Mouse (Mus musculus) hindbrain, embryonic 10.5 days (tissue): ENCODE results near the gene Scn3b. TPM values are rescaled to one million over a fixed set of nuclear protein-coding genes. Genes with fewer than 3 reads are reported as not detected.

ENCODE experiments used
- DNase-seq: peaks from one replicate; pipeline ENCODE4 v3.0.0-alpha.2; 2017; ENCODE audit warnings: low spot score
- H3K27ac ChIP-seq: fragments of 300-500 bp; sonication (generic); 2 replicates; pipeline ENCODE4 v1.5.1; 2016; ENCODE audit warnings: mild to moderate bottlenecking, moderate library complexity
- H3K27me3 ChIP-seq: fragments of 300-500 bp; sonication (generic); 2 replicates; pipeline ENCODE4 v1.6.1; 2016; ENCODE audit warnings: mild to moderate bottlenecking; ENCODE audit not compliant: poor library complexity, insufficient read depth, severe bottlenecking
- H3K36me3 ChIP-seq: fragments of 300-500 bp; sonication (generic); 2 replicates; pipeline ENCODE4 v1.6.1; 2016; ENCODE audit warnings: mild to moderate bottlenecking, moderate library complexity
- H3K4me1 ChIP-seq: fragments of 300-500 bp; sonication (generic); replicated peaks from 2 replicates; pipeline ENCODE4 v1.6.1; 2016; ENCODE audit warnings: mild to moderate bottlenecking
- H3K4me3 ChIP-seq: fragments of 300-500 bp; sonication (generic); 2 replicates; pipeline ENCODE4 v1.5.1; 2016; ENCODE audit warnings: mild to moderate bottlenecking, moderate library complexity
- H3K9me3 ChIP-seq: fragments of 300-500 bp; sonication (generic); 2 replicates; pipeline ENCODE4 v1.6.1; 2016; ENCODE audit warnings: mild to moderate bottlenecking, moderate library complexity
- WGBS: fragments of 180-500 bp; shearing (Covaris S2); methylation state at CpG from one replicate; pipeline ENCODE4 v1.1.7; 2016; 5-methylcytosine and 5-hydroxymethylcytosine counted together
- polyA plus RNA-seq: library from polyadenylated mRNA; unstranded; fragments of >200 nt; fragmentation: Nextera tagmentation; extraction: Ambion mirVana; gene quantifications from 2 replicates; pipeline ENCODE4 v1.2.1, GENCODE M21; 2016

Scn3b gene
- polyA plus RNA-seq, 1 experiment from 2014 or later = 12.8 TPM

DNA sequence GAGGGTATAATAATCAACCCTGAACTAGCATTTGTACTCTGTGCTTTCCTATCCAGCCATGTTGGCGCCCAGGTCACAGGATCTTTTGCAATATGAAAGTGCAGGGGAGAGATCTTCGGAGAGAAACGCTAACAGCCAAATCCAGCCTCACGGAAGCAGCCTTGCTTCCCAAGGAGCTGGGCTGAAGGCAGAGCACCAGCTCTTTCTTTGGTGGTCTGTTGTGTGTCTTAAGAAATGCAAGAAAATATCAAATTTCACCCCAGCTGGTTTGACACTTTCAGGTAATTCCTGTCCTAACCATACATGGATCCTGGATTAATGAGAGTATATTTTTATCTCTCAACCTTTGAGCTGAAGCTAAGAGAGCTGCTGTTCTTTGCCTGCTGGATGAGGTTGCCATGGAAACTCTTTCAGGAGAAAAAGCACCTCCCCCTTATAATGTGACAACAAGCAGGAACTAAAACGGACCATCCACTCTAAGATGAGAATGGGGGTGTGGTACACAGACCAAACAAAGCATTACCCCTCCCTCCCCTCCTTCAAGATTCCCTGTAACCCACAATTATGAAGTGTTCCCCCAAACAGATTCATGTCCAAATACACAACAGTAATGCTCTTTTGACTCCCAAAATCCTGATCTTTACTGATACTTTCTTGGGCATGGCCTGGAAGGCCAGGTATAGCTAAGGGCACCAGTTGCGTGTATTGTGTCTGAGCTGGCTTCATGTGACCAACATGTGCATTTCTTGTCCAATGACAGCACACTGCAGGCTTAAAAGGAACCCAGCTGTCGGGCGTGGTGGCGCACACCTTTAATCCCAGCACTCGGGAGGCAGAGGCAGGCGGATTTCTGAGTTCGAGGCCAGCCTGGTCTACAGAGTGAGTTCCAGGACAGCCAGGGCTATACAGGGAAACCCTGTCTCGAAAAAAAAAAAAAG is 26.8 kb upstream of the Scn3b start:
- WGBS = 54% methylated on average over 13 of the region's 13 CpGs
- Histone ChIP-seq H3K36me3 (no peaks in the 10 kb centered on the region), H3K4me3 (peak overlapping the region; percentile 55), H3K9me3 (no peaks in the 10 kb centered on the region), H3K4me1 (peaks cover 24% of the 10 kb centered on the region), H3K27me3 (peaks cover 19% of the 10 kb centered on the region), H3K27ac (peak overlapping the region; percentile 87)
- DNase-seq = peak; percentile 30

DNA sequence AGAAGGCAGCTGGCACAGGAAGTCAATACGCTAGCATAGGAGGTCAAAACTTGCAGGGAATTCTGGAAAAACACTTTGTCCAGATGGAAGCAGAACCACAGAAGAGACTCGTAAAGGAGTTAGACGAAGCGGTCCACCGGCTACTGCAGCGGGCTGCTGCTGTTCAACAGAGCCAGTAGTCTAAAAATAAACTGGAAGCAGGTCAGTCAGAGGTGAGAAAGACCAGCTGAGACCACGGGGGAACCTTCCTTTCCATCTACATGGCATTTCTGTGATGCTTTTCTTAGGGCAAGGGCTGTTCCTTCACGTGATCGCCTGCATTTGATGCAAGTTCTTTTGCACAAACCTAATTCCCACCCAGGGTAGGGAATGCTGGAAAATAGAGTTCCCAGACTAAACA is 23.6 kb upstream of the Scn3b start:
- 77% methylated on average over 9 of the region's 9 CpGs for WGBS

DNA sequence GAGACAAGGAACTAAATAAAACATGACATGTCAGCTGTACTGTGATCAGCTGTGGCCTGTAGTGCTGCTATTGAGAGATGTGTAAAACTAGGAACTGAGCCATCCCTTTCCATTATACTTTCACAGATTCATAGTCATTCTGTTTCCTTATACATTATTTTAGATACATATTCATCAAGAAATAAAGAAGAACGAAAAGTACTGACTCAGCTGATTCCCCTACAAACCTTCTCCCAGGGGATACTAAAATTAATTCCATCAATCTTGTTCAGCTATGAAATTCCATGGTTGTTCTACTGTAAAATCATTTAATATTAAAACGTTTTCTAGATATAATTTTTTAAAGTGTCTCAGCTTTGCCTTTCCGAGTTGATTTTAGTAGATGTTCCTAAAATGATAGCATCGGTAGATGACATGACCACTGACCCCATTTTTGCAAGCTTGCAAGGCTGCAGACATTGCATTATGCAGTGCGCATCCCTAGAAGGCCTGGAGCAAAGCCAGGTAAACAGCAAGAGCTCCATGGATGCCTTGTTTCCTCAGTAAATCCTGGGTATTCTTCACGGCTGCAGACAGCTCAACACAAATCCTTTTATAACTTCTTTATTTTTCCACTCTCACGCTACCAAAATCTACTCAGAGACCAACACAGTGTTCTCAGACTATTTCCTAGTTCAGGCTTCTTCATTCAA is 22.9 kb upstream of the Scn3b start:
- no peaks in the 10 kb centered on the region; the same call in 1 of the 2 replicates for H3K27me3 ChIP-seq
- 89% methylated on average over 7 of the region's 7 CpGs for WGBS
- H3K4me1 ChIP-seq = peaks cover 14% of the 10 kb centered on the region
- H3K9me3 ChIP-seq = no peaks in the 10 kb centered on the region
- H3K4me3 ChIP-seq = no peak overlapping the region
- DNase-seq = no peak
- no peaks in the 10 kb centered on the region for H3K36me3 ChIP-seq
- no peak overlapping the region for H3K27ac ChIP-seq

More for the DNA sequence above, 23.6 kb upstream of the Scn3b start:
- H3K27me3 ChIP-seq = peaks cover 4% of the 10 kb centered on the region
- no peak for DNase-seq
- no peak overlapping the region for H3K4me3 ChIP-seq
- H3K9me3 ChIP-seq = no peaks in the 10 kb centered on the region
- H3K36me3 ChIP-seq = no peaks in the 10 kb centered on the region
- H3K4me1 ChIP-seq = peaks cover 21% of the 10 kb centered on the region
- H3K27ac ChIP-seq = no peak overlapping the region

DNA sequence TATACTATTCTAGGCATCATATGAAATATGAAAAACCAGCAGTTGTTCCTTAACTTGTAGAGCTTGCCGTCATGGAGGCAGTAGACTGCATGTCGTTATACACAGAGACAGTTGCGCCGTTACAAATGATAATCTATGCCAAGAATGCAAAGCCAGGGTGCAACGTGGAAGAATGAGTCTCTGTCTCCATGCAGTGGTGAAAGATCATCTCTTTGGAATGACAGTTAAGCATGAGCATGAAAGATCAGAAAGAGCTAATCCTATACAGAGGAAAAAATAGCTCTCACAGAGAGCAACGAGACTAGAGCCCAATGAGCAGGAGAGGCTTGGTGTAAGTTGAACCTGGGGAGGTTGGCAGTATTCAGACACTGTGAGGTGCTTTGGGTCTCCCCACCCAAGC is 22.3 kb upstream of the Scn3b start:
- Histone ChIP-seq H3K27ac (no peak overlapping the region), H3K27me3 (no peaks in the 10 kb centered on the region), H3K4me3 (no peak overlapping the region), H3K9me3 (no peaks in the 10 kb centered on the region), H3K36me3 (no peaks in the 10 kb centered on the region), H3K4me1 (peaks cover 9% of the 10 kb centered on the region)
- 86% methylated on average over 6 of the region's 6 CpGs for WGBS
- DNase-seq = no peak

DNA sequence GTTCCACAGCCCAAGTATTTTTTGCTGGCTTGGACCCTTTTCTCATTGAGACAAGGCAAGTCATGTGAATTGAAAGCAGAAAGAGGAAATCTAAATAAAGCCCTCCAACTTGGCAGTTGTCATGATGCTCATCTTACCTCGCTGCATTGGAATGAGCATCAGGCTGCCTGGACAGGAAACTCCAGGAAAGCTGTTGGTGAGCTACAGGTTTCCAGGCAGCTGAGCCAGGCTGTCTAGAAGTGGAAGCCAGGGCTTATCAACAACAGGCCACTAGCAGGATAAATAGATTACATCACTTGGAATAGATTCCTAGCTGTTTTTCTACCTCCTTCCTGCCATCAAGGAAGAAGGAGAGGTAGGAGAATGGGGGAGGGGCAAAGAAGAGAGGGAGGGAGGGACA is 19.9 kb upstream of the Scn3b start:
- no peak for DNase-seq
- 81% methylated on average over 1 of the region's 1 CpGs for WGBS
- no peak overlapping the region for H3K27ac ChIP-seq
- H3K4me1 ChIP-seq = no peaks in the 10 kb centered on the region
- no peaks in the 10 kb centered on the region for H3K27me3 ChIP-seq
- H3K9me3 ChIP-seq = no peaks in the 10 kb centered on the region
- H3K4me3 ChIP-seq = no peak overlapping the region
- no peaks in the 10 kb centered on the region for H3K36me3 ChIP-seq

DNA sequence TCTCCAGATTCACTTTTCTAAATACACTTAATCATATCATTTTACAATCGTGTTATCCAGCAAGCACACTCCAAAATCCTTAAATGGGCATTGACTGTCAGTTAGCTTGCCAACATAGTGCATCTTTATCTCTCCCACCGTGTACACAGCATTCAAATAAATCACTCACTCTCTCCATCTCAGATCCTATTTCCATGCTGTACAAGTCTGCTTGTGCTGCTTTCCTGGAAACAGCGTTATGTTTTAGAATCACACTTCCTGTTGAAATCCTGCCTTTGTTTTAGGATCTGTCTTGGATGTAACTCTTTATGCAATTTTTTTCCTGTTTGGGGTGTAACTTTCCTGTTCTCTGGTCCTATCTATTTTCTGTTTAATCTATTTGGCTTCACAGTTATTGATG is 16.6 kb upstream of the Scn3b start:
- no peaks in the 10 kb centered on the region for H3K4me1 ChIP-seq
- no peaks in the 10 kb centered on the region for H3K9me3 ChIP-seq
- 80% methylated on average over 3 of the region's 3 CpGs for WGBS
- H3K27me3 ChIP-seq = no peaks in the 10 kb centered on the region
- no peak overlapping the region for H3K27ac ChIP-seq
- no peak overlapping the region for H3K4me3 ChIP-seq
- no peaks in the 10 kb centered on the region for H3K36me3 ChIP-seq
- DNase-seq = no peak

DNA sequence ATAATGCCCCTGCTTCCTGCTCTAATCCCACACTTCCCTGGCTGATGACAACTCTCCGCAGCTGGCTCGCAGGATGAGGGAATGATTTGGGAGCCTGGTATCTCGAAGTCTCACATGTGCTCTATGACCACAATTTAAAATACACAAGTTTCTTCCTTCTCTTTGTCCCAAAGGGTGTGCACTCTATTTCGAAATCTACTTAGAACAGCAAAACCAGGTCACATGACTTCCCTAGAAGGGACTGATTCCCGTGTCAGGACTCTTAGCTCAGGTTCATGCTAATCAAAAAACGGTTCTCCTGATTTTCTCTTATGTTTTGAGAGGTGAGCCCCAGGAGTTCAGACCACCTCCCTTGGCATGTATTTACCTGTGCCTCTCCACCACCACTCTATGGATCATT is 5.1 kb upstream of the Scn3b start:
- 67% methylated on average over 6 of the region's 6 CpGs for WGBS
- Histone ChIP-seq H3K27me3 (peaks cover 11% of the 10 kb centered on the region), H3K4me1 (peaks cover 13% of the 10 kb centered on the region)

DNA sequence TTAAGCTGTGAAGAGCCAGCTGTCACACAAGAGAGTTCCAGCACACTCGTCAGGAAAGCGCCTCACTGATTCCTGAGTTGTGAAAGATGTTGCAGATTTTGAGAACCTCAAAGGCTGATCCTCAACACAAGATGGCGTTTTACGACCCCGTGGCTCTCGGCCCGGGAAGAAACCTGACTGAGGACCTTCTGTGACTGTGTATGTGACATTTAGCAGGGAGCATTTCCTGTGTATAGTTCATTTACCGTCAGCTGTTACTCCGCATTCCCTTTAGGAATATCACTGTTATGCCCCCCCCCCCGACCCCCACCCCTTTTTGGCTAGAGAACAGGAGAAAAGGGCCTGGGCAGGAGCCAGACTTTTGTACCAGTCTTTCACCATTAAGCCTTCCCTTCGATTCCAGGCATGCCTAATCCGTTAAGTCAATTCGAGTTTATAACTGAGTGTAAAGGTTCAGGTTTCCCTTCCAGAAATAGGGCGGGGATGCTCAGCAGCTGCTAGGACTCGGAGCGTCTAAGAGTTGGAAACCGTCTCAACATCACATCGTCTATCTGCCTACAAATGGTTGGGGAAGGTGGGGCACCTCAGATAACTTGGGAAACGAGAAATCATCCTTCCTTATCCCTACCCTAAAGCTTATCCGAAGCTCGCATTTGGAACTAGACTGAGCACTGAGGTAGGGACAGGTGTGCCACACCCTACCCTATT is 823 bp upstream of the Scn3b start:
- 21% methylated on average over 21 of the region's 21 CpGs for WGBS
- Histone ChIP-seq H3K27ac (no peak overlapping the region), H3K4me3 (peak overlapping the region; percentile 60), H3K9me3 (no peaks in the 10 kb centered on the region), H3K36me3 (no peaks in the 10 kb centered on the region), H3K4me1 (peaks cover 24% of the 10 kb centered on the region), H3K27me3 (peaks cover 24% of the 10 kb centered on the region)
- peak; percentile 12 for DNase-seq

More for the DNA sequence above, 5.1 kb upstream of the Scn3b start:
- no peak for DNase-seq
- no peaks in the 10 kb centered on the region for H3K36me3 ChIP-seq
- H3K9me3 ChIP-seq = no peaks in the 10 kb centered on the region
- no peak overlapping the region for H3K27ac ChIP-seq
- H3K4me3 ChIP-seq = no peak overlapping the region

DNA sequence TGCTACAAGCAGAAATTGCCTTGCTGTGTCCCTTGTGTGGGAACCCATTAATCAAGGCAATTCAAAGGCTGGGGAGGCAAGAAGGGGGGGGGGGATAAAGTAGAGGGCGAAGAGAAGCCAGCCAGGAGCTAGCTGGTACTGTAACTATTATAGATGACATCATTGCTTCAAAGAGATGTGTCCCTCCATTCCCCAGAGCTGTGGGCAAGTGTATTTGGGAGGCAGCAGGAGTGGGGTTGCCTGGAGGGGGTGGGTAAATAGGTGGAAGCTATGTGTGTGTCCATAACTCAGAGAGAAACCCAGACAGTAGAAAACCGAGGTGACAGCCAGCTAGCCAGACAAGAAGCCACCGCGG is 292 bp upstream of the Scn3b start:
- Histone ChIP-seq H3K9me3 (no peaks in the 10 kb centered on the region), H3K36me3 (no peaks in the 10 kb centered on the region), H3K4me1 (peaks cover 24% of the 10 kb centered on the region), H3K27ac (peak overlapping the region; percentile 77; the same call in 1 of the 2 replicates), H3K27me3 (peaks cover 24% of the 10 kb centered on the region), H3K4me3 (peak overlapping the region; percentile 60)
- DNase-seq = no peak
- WGBS = 10% methylated on average over 4 of the region's 4 CpGs

DNA sequence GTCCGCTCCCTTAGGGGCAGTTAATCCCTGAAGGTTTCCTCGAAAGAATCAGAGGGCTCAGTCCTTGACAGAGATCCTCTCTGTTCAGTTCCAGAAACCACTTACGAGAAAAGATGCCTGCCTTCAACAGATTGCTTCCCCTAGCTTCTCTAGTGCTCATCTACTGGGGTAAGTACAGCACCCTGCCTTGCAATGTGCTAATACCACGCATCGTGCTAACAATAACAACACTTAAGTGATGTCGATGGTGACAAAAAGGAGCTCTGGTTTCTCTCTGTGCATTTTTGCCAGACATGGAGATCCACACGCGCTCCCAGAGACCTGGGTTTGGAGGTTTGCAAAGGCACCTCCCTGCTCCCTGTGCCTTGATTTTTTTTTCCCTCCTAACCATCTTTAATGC is 863 bp downstream of the Scn3b start:
- 28% methylated on average over 8 of the region's 8 CpGs for WGBS
- no peaks in the 10 kb centered on the region for H3K36me3 ChIP-seq
- peak overlapping the region; percentile 60 for H3K4me3 ChIP-seq
- peaks cover 24% of the 10 kb centered on the region for H3K27me3 ChIP-seq
- 0 out of 2 replicates have a peak overlapping the region, but pooled peaks have one; percentile 77 for H3K27ac ChIP-seq
- H3K4me1 ChIP-seq = peaks cover 24% of the 10 kb centered on the region
- DNase-seq = no peak
- no peaks in the 10 kb centered on the region for H3K9me3 ChIP-seq

DNA sequence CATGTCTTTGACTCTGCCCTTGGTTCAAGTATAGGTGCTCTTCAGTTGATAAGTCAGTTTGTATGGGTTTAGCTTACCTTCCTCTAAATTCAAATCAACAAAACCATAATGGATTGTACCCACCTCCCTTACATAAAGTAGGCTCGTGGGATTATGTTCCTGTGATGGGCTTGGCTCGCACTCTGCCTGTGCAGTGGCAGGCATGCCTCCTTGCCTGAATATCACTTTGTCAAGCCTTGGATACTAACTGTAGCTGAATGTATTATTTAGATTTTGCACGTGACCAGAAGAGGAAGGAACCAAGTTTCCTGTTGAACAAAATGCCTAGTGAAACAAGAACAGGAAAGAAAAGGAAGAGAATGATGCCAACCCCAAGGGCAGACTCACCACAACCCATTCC is 2.1 kb downstream of the Scn3b start:
- H3K4me1 ChIP-seq = peaks cover 24% of the 10 kb centered on the region
- no peak for DNase-seq
- H3K36me3 ChIP-seq = no peaks in the 10 kb centered on the region
- no peak overlapping the region for H3K27ac ChIP-seq
- H3K9me3 ChIP-seq = no peaks in the 10 kb centered on the region
- H3K27me3 ChIP-seq = peaks cover 24% of the 10 kb centered on the region
- 76% methylated on average over 3 of the region's 3 CpGs for WGBS
- no peak overlapping the region for H3K4me3 ChIP-seq

DNA sequence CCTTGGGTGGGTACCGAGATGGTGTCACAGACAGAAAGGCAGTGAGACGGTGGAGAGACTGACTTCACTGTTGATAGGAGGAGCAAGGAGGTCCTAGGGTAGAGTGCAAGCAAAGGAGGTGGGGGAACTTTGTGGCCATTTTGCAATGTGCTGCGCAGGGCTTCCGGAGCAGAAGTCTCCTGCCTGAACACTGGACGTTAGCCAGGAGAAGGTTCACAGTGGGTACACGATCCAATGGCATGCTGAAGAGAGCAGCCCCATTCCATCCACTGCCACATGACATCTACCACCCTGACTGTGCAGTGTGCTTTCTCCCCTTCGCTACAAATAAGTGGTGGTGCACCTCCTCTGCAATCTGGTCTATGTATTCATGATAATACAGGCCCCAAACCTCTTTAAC is 3.8 kb downstream of the Scn3b start:
- H3K27ac ChIP-seq = no peak overlapping the region
- DNase-seq = no peak
- 89% methylated on average over 7 of the region's 7 CpGs for WGBS
- peaks cover 21% of the 10 kb centered on the region for H3K4me1 ChIP-seq
- no peaks in the 10 kb centered on the region for H3K9me3 ChIP-seq
- peaks cover 23% of the 10 kb centered on the region for H3K27me3 ChIP-seq
- H3K36me3 ChIP-seq = no peaks in the 10 kb centered on the region
- H3K4me3 ChIP-seq = no peak overlapping the region

DNA sequence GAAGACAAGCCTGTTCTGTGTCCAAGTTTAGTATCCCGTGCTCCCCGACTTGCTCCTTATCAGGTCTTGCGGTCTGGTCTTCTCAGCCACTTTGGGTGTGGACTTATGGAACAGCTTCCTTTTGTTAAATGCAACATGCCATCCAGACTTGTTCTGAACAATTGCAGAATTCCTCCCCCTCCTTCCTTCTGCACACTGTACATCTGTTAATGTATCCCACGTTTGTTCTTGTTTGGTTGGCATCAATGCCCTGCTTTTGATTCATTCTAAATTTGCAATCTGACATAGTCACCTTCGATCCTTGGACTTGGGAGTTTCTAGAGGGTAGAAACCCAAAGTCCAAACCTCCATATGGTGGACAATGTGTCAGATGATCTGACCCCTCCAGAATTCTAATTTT is 6.9 kb downstream of the Scn3b start:
- Histone ChIP-seq H3K4me3 (no peak overlapping the region), H3K27me3 (no peaks in the 10 kb centered on the region), H3K36me3 (no peaks in the 10 kb centered on the region), H3K4me1 (no peaks in the 10 kb centered on the region), H3K27ac (no peak overlapping the region), H3K9me3 (no peaks in the 10 kb centered on the region)
- DNase-seq = no peak
- 95% methylated on average over 5 of the region's 5 CpGs for WGBS
